Mouse (Mus musculus): ENCODE measurements at regions not wholly inside any gene's neighbourhood (a gene's known extent, or its start where the extent isn't known, plus 50 kb on each side); places are given as distances from the start of the nearest gene placed in this dataset.

GRCm38 (mm10) chr8:8826801-8827200 is 136.5 kb upstream of the Arglu1 start:
- DNase-seq, result peak in 1 of 2 experiments; percentile 17

- DNase-seq, result peak in 1 of 2 experiments; percentile 47
Measured at GRCm38 (mm10) chr8:8824886-8825285, 134.6 kb upstream of the Arglu1 start.

DNA sequence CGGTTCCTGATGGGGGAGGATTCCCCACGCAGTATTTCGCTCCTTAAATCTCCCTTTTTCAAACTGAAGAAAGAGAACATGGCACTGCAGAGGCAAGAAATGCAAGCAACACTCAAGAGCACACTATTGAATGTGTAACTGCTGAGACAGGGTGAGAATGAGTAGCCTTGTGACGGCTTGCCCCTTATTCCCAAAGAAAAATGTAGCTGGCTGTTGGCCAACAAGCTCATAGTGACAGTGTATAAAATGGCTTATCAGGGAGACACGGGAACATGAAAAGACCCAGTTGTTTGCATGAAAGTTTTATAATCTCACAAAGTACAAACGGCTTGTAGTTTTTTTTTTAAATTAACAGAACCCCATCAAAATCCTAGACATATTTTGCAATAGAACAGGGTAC is 130.8 kb upstream of the Arglu1 start:
- DNase-seq, result no peak

DNA sequence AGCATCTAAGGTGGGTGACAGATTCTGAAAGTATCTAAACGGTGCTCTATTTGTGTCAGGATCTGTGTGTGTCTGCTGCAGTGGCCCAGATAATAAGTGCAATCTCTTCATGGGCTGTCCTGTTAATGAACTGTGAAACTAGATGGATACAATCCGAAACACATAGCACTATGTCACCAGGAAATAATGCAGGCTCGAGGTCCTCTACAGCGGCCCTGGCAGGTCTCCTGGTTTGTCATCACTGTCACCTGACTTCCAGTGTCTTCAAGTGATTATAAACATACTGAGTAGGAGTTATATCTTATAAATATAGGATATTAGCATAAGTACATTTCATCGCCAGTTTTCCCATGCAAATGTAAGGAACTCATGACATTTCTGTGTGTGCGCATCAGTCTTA is 130.3 kb upstream of the Arglu1 start:
- DNase-seq, result no peak

- peak; percentile 65 to 73 for DNase-seq
Measured at GRCm38 (mm10) chr8:8819233-8819931, 129.1 kb upstream of the Arglu1 start.

DNA sequence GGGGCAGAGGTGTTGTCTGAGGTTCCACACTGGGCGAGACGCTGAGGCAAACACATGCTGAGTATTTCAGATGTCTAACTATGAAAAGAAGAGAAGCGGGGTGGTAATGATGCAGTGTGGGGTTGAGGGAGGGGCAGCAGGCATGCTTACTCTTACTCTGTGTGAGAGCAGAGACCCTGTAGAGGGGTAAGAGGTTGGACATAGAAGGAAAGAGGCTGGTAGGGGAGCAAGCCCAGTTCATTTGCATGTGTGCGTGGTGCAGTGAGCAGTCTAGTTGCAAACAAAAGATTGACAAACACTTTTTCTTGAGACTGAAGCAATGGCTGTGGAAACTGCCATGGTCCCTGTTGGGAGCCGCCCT is 122.5 kb upstream of the Arglu1 start:
- no peak for DNase-seq

GRCm38 (mm10) chr8:8812051-8812806 is 121.9 kb upstream of the Arglu1 start:
- DNase-seq, result peak in 1 of 2 experiments; percentile 19

GRCm38 (mm10) chr8:8810928-8811327 is 120.6 kb upstream of the Arglu1 start:
- peak; percentile 13 to 49 for DNase-seq

DNA sequence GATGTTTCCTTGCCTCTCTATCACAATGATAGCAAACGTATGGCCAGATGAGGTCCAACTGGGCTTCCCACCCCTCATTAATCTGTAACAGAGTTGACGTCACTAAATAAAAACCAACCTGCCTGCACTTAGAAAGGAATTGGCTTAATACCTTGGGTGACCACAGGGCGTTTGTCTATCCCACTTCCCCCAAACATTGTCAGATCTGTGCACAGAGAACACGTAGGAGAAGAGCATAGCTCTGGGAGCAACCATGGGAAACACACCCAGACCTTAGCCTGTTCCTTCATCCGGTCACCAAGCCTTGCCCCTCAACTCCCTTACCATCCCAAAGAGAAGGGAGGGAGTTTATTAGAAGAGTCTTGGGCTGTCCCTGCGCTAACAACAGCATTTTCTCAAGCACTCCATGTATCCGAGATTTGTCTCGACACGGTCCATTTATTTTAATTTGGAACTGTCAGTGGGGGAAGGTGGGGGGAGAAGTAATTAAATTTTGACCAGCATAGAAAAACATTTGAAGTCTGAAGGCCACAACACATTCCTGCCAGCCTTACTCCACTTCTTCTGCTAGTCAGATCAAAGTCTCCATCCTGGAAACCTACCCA is 119.6 kb upstream of the Arglu1 start:
- DNase-seq, result peak; percentile 46 to 51

DNA sequence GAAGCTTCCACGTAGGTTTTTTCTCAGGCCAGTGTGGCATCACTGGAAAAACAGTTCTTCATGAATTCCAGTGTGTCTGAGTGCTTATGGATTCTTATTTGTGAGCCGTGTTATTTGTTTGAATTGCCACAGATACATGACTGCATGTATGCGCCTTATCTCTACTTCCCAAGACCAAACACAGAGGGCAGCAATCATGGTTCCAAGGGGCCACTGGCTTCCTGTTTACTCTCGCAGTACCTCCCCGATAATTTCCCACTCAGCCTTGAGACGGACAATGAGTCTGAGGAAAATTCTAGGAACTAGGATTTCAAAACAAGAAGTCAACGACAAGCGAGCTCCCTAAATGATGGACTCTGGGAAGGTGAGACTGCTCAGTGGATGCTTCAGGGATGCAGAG is 119.0 kb upstream of the Arglu1 start:
- no peak for DNase-seq

DNA sequence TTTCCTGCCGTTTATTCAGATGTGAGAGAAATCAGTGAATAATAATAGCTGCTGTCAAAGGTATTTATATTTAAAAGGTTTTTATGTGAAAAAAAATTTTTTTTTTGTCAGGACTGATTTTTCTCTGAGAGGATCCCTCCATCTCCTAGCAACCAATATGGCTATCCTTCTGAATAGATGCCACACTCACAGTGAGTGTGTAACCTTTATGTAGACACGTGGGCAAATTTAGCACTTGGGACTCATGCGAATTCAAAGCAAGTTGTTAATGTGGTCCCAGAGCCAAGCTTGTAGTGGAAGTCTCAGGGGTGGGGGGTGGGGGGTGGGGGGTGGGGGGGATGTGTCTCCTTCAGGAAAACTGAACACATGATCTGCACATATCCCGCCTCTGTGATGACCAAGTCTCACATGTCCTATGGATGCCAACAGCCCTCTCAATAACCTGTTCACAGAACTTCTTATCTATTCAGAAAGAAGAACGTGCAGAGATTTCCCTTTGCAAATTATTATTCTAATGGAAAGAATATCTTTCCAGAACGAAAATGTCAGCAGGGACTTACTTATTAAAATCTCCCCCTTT is 112.5 kb upstream of the Arglu1 start:
- no peak for DNase-seq

DNA sequence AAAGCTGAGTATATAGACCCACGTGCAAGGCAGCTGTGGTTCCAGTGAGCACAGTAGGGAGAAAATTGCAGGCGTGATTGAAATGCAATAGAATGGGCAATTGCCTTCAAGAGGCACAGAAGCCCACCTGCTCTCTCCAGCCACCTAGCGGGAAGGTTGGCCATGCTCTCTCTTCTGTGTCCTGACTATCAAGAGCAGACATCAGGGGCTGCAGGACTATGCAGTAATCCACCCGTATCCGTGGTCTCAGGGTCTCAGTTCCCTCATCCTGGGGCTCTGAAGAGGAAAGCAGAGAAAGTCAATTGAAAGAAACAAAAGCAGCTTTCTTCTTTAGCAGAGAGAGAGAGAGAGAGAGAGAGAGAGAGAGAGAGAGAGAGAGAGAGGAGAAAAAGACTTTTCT is 112.0 kb upstream of the Arglu1 start:
- DNase-seq, result no peak

GRCm38 (mm10) chr8:8801578-8801977 is 111.3 kb upstream of the Arglu1 start:
- DNase-seq, result no peak

- DNase-seq, result peak in 1 of 2 experiments; percentile 34
Measured at GRCm38 (mm10) chr8:8797521-8797920, 107.2 kb upstream of the Arglu1 start.

GRCm38 (mm10) chr8:8796951-8797350 is 106.6 kb upstream of the Arglu1 start:
- no peak for DNase-seq

- DNase-seq, result no peak
Measured at GRCm38 (mm10) chr8:8794711-8795110, 104.4 kb upstream of the Arglu1 start.

- no peak for DNase-seq
Measured at GRCm38 (mm10) chr8:8779931-8780330, 89.6 kb upstream of the Arglu1 start.

DNA sequence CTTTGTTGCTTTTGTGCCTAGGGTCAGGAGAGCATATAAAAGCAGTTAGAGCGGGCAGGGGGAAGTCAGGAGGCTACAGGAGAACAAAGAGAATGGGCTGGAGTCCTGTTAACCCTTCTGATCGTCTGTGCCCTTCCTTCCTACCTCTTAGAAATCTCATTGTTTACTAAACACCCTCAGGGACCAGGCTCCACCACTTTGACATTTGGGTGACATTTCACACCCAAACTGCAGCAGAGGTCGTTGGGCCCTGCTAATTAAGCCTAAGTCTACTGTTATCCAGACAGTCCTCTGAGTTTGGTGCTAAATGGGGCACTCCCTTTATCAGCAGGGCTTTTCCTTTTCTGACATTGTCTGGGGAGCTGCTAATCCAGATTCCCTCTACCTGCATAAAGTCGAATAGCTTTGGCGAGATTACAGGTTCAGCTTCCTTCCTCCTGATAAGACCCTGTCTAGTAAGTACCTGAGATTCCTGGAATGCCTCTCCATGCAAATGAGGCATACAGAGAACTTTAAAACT is 84.2 kb upstream of the Arglu1 start:
- no peak for DNase-seq

DNA sequence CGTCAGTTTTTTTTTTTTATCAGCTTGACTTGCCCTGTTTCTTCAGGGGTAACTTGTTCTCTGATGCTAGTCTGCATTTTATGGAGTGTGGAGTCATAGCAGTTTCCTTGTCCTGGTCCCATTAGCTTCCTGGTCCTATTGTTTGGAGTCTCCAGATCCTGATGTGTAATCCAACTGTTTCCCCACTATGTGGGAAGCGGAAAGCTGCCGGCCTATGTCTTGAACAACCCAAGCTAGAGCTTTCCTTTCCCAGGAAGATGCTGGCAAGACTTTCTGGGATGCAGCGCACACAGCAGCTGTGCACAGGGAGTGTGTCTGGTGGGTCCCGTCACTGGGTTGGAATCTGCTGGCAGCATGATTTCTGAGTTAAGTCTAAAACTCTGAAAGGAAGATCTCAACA is 82.1 kb upstream of the Arglu1 start:
- DNase-seq, result no peak

- no peak for DNase-seq
Measured at GRCm38 (mm10) chr8:8770397-8770796, 80.1 kb upstream of the Arglu1 start.

- DNase-seq, result no peak
Measured at GRCm38 (mm10) chr8:8762354-8762753, 72.0 kb upstream of the Arglu1 start.

GRCm38 (mm10) chr8:8758283-8758682 is 68.0 kb upstream of the Arglu1 start:
- DNase-seq, result no peak

- no peak for DNase-seq
Measured at GRCm38 (mm10) chr8:8751208-8751607, 60.9 kb upstream of the Arglu1 start.

Data from kidney, postnatal 36 days (tissue).